Mouse (Mus musculus) gastrocnemius, adult 2 months (tissue): ENCODE measurements around the gene Taar8a. TPM values are rescaled to one million over a fixed set of nuclear protein-coding genes. Genes with fewer than 3 reads are reported as not detected.
A peak's percentile ranks its signal among the peaks of the same experiment; 100 is the strongest.
"Not testable (repeated sequence)": the region's sequence is repeated elsewhere in the genome, so short reads cannot be mapped to it uniquely, and the experiment has no call there.

Source experiments
- DNase-seq: peaks from one replicate; pipeline ENCODE4 v3.0.0; 2022
- H3K27ac ChIP-seq: fragments of 200-600 bp; 2 replicates; pipeline ENCODE4 v1.8.1; 2022; ENCODE audit warnings: mild to moderate bottlenecking
- H3K4me3 ChIP-seq: fragments of 200-600 bp; 2 replicates; pipeline ENCODE4 v1.8.1; 2022; ENCODE audit warnings: mild to moderate bottlenecking, moderate library complexity
- CTCF ChIP-seq: fragments of 200-600 bp; IDR thresholded peaks from 2 replicates; pipeline ENCODE4 v1.8.1; 2022; ENCODE audit warnings: antibody characterized with exemption, mild to moderate bottlenecking, moderate library complexity
- intact Hi-C: fragments of 180-260 bp; cut with DNase I; formaldehyde crosslinking; loops from one replicate; pipeline ENCODE4 v1.15.1; 2025
- long read RNA-seq, 2 experiments: library from polyadenylated mRNA; stranded (forward); transcript quantifications; one replicate each; pipeline ENCODE4 v2.0.0; 2021
- total RNA-seq, 2 experiments: library from RNA; stranded (reverse); gene quantifications; 2 replicates each; pipeline ENCODE4 v1.2.3; 2021

Taar8a gene
- not detected for total RNA-seq
- long read RNA-seq, experiment 1, result 0 reads
- long read RNA-seq, experiment 2, result 0 reads

GRCm38 (mm10) chr10:24076200-24076599 is at the start of gene Taar8a:
Gene Taar8a, plus strand, starts transcription at chr10:24076500.
- DNase-seq, H3K27ac ChIP-seq, intact Hi-C loops, H3K4me3 ChIP-seq: not testable (repeated sequence)

- intact Hi-C loops, result no loop called here
- H3K4me3 ChIP-seq, result no peak within 1 kb of the TSS
- DNase-seq, result no peak
- TF ChIP-seq CTCF, result no peak
- no peak within 1 kb of the TSS for H3K27ac ChIP-seq
Measured at GRCm38 (mm10) chr10:24026922-24027321, 49.4 kb upstream of the Taar8a start, which contains the start of gene Taar7d. Gene Taar7d, plus strand, starts transcription at chr10:24027222.

- H3K27ac ChIP-seq, result no peak overlapping the region
- TF ChIP-seq CTCF, result no peak
- no peak overlapping the region for H3K4me3 ChIP-seq
- no peak for DNase-seq
- intact Hi-C loops, result no loop called here
Measured at GRCm38 (mm10) chr10:24031347-24031746, 45.0 kb upstream of the Taar8a start.

GRCm38 (mm10) chr10:24037314-24037713 is 39.0 kb upstream of the Taar8a start, which contains the start of gene Taar7e:
Gene Taar7e, plus strand, starts transcription at chr10:24037614.
- no peak for TF ChIP-seq CTCF
- no peak for DNase-seq
- intact Hi-C loops, result no loop called here
- Histone ChIP-seq H3K27ac (no peak within 1 kb of the TSS), H3K4me3 (no peak within 1 kb of the TSS)

- DNase-seq, result no peak
- TF ChIP-seq CTCF, result no peak
- intact Hi-C loops, result no loop called here
- no peak overlapping the region for H3K27ac ChIP-seq
- no peak overlapping the region for H3K4me3 ChIP-seq
Measured at GRCm38 (mm10) chr10:24040120-24040869, 36.0 kb upstream of the Taar8a start.

- H3K27ac ChIP-seq, result no peak within 1 kb of the TSS
- TF ChIP-seq CTCF, result no peak
- no peak for DNase-seq
- H3K4me3 ChIP-seq, result no peak within 1 kb of the TSS
- intact Hi-C loops, result no loop called here
Measured at GRCm38 (mm10) chr10:24049210-24049609, 27.1 kb upstream of the Taar8a start, which contains the start of gene Taar7f. Gene Taar7f, plus strand, starts transcription at chr10:24049510.

GRCm38 (mm10) chr10:24052039-24052438 is 24.3 kb upstream of the Taar8a start:
- no peak for TF ChIP-seq CTCF
- Histone ChIP-seq H3K4me3 (no peak overlapping the region), H3K27ac (no peak overlapping the region)
- no peak for DNase-seq
- intact Hi-C loops, result no loop called here

- no peak for DNase-seq
- Histone ChIP-seq H3K4me3 (no peak overlapping the region), H3K27ac (no peak overlapping the region)
- no peak for TF ChIP-seq CTCF
- intact Hi-C loops, result no loop called here
Measured at GRCm38 (mm10) chr10:24058986-24059385, 17.3 kb upstream of the Taar8a start.

- intact Hi-C loops, DNase-seq, H3K27ac ChIP-seq, H3K4me3 ChIP-seq: not testable (repeated sequence)
Measured at GRCm38 (mm10) chr10:24074751-24075150, 1.5 kb upstream of the Taar8a start.

GRCm38 (mm10) chr10:24080166-24080565 is 3.9 kb downstream of the Taar8a start:
- intact Hi-C loops, result loop anchor here (2.0 kb wide), 1 partner anchor 265 kb away; no protein-coding TSS in a partner anchor
- no peak overlapping the region for H3K27ac ChIP-seq
- no peak overlapping the region for H3K4me3 ChIP-seq
- peak; percentile 27 for DNase-seq
- TF ChIP-seq CTCF, result peak; percentile 61

- TF ChIP-seq CTCF, result no peak
- no peak for DNase-seq
- H3K4me3 ChIP-seq, result no peak overlapping the region
- H3K27ac ChIP-seq, result no peak overlapping the region
- intact Hi-C loops, result no loop called here
Measured at GRCm38 (mm10) chr10:24085936-24086335, 9.6 kb downstream of the Taar8a start.

- TF ChIP-seq CTCF, result no peak
Measured at GRCm38 (mm10) chr10:24086555-24086954, 10.3 kb downstream of the Taar8a start.

GRCm38 (mm10) chr10:24087168-24087567 is 10.9 kb downstream of the Taar8a start:
- no peak overlapping the region for H3K27ac ChIP-seq
- TF ChIP-seq CTCF, result no peak
- intact Hi-C loops, result no loop called here
- H3K4me3 ChIP-seq, result no peak overlapping the region
- DNase-seq, result no peak

More at GRCm38 (mm10) chr10:24086555-24086954, 10.3 kb downstream of the Taar8a start:
- Histone ChIP-seq H3K4me3 (no peak overlapping the region), H3K27ac (no peak overlapping the region)
- intact Hi-C loops, result no loop called here
- no peak for DNase-seq

- TF ChIP-seq CTCF, result no peak
- intact Hi-C loops, result no loop called here
- Histone ChIP-seq H3K27ac (no peak within 1 kb of the TSS), H3K4me3 (no peak within 1 kb of the TSS)
- no peak for DNase-seq
Measured at GRCm38 (mm10) chr10:24092194-24092593, 15.9 kb downstream of the Taar8a start, which contains the start of gene Taar8b. Gene Taar8b, minus strand, starts transcription at chr10:24092294.

- H3K27ac ChIP-seq, DNase-seq, intact Hi-C loops, H3K4me3 ChIP-seq: not testable (repeated sequence)
Measured at GRCm38 (mm10) chr10:24097010-24097409, 20.7 kb downstream of the Taar8a start.

- DNase-seq, H3K27ac ChIP-seq, intact Hi-C loops, H3K4me3 ChIP-seq: not testable (repeated sequence)
Measured at GRCm38 (mm10) chr10:24101812-24102211, 25.5 kb downstream of the Taar8a start, which contains the start of gene Taar8c. Gene Taar8c, minus strand, starts transcription at chr10:24101912.

- H3K4me3 ChIP-seq, H3K27ac ChIP-seq, DNase-seq, intact Hi-C loops: not testable (repeated sequence)
Measured at GRCm38 (mm10) chr10:24103299-24103698, 27.0 kb downstream of the Taar8a start.
